Mouse (Mus musculus) granulocyte monocyte progenitor cell, adult 5-6 weeks (primary cell): ENCODE measurements around the gene Ptk6. TPM values are rescaled to one million over a fixed set of nuclear protein-coding genes. Genes with fewer than 3 reads are reported as not detected.
"Not testable (repeated sequence)": the region's sequence is repeated elsewhere in the genome, so short reads cannot be mapped to it uniquely, and the experiment has no call there.

ENCODE experiments used
- ATAC-seq: replicated peaks from 2 replicates; pipeline ENCODE4 v1.8.0; 2016; ENCODE audit warnings: mild to moderate bottlenecking, moderate TSS enrichment, inconsistent platforms; ENCODE audit not compliant: poor library complexity, severe bottlenecking
- total RNA-seq, 2 experiments: library from RNA; stranded (forward) in 1 of 2; stranded (reverse) in 1 of 2; fragments of 200-712, 200-1000 nt in 1 of 2; fragments of >200 nt in 1 of 2; fragmentation: Nextera tagmentation in 1 of 2; gene quantifications; 2 replicates each; pipeline ENCODE4 v1.2.3; 2014 to 2017

The Ptk6 gene
- total RNA-seq, 2 experiments from 2014 or later = not detected

DNA sequence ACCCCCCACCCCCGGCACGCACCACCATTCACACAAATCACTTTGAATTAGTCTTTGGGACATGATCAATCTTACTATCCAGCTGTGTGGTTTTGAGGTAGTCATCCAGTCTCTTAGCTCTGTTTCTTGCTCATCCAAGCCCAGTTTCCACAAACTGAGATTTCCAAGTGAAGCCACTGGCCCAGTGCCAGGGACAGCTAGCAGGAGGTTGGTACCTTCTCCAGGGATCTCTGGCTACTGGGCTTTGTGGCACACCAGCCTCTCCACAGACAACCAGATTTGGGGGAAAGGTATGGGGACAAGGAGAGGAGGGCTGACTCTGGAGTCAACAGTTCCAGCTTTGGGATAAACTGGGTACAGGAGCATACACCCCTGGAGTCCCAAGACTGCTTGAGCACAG is 17.8 kb upstream of the Ptk6 start:
- ATAC-seq = no peak

DNA sequence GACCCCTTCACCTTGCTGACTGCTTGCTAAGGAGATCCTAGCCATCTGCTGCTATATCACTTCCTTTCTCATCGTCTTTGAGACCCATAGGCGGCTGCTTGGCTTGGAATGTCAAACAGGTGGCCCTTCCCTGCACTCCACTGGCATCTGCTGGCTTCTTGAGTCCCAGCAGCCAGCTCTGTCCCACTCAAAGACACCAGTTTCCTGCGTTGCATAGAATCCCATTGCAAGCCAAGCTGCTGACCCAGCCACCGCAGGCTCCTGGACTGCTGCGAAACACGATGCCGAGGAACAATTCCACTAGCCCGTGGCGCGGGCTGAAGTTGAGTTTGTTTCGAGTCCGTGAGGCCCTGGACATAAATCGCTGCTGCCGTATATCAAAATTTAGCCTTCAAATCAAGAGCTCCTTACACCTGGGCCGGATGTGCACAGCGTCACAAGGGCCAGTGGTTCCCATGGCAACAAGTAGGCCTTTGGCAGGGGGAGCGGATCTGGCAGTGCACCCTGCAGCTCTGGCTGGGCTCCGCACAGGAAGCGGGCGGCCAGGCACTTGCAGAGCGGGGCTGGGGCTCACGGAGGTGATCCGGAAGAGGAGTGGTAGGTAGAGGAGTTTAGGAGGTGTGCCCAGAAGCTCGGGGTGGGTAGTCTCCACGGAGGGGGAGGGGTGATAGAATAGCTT is 17.1 kb upstream of the Ptk6 start, which contains the start of gene Fndc11:
Gene Fndc11, plus strand, starts transcription at position 476 of the 679 bp plus-strand sequence.
- peak; percentile 95 for ATAC-seq

- no peak for ATAC-seq
Observed at GRCm38 (mm10) chr2:181218881-181219485, 16.4 kb upstream of the Ptk6 start.

DNA sequence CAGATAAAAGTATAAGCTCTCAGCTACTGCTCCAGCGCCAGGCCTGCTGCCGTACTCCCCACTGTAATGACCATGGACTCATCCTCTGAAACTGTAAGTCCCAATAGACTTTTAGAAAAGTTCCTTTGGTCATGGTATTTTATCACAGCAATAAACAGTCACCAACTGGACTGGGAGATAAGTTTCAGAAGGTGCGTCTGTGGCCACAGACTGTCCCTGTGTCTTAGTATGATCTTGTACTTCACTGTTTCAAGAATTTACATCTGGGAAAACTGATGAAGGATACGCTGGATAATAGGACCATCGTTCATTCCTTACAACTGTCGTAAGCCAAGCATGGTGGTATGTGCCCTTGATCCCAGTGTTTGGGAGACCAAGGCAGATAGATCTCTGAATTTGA is 13.4 kb upstream of the Ptk6 start:
- ATAC-seq = no peak

DNA sequence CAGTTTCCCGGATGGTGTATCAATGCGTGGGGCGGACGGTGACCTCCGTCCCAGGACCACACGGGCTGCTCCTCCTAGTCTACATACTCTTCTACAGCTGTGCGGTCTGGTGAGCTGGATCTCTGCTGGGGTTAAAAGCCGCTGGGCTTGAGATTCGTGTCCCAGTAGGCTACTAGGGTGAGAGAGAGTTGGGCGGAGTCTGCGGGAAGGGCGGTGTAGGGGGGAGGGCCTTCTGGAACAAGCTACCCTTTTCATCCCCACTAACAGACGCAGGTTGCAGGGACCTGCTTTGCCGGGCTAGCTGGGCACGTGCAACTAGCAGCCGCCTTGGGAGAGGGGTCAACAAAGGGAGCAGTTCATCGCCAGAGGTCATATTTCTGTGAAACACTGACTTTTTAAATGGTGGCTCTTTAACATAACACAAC is 10.4 kb upstream of the Ptk6 start, which contains the start of gene Srms:
Gene Srms, minus strand, starts transcription at position 165 of the 425 bp plus-strand sequence.
- ATAC-seq = peak; percentile 87

DNA sequence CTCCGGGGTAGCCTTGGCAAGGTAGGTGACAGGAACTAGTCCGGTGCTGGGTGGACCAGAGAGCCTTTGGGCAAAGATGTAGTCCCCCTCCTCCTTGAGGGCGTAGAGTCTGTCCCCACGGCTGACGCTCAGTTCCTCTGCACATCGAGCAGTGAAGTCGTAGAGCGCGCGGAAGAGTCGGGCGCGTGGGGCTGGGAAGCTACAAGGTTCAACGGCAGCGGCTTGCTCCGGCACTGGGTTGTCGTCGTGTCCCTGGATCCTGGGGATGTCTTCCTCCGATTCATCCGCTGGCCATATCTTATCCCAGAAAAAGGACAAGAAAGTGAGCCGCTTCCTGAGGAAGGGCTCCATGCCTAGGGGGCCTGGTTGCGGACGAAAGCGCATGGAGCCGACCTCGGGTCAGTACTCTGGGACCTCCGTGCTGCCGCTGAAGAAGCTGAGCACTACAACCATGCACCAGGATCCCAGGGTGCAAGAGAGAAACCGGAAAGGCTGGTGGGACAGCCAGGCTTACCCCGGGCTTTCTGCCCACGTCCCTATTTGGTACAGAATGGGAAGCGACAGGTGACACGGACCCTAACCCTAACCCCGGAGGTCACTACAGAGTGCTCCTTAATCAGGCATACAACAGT is 9.9 kb upstream of the Ptk6 start:
- ATAC-seq = peak; percentile 39

- no peak for ATAC-seq
Observed at GRCm38 (mm10) chr2:181206118-181206517, 3.5 kb upstream of the Ptk6 start.

- ATAC-seq = no peak
Observed at GRCm38 (mm10) chr2:181205678-181206077, 3.1 kb upstream of the Ptk6 start.

DNA sequence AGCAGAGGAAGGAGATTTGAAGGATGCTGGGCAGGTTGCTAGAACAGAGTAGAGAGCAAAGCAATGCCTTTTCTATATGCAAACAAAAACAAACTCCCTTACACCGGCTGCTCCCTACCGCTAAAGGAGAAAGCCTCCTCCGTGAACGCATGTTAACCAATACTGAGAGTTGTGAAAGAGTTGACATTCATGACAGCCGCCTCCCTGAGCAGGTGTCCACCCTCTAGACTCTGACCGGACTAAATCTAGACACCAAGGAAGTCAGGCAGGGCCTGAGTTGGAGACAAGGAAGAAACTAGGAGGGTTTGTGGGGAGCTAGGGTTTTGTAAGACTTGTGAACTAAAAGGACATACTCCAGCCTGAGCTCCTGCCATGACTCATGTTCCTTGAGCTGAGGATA is 297 bp upstream of the Ptk6 start:
- ATAC-seq = 0 out of 2 replicates have a peak, but pooled peaks have one; percentile 15

GRCm38 (mm10) chr2:181201606-181202005 is 983 bp downstream of the Ptk6 start:
- no peak for ATAC-seq

DNA sequence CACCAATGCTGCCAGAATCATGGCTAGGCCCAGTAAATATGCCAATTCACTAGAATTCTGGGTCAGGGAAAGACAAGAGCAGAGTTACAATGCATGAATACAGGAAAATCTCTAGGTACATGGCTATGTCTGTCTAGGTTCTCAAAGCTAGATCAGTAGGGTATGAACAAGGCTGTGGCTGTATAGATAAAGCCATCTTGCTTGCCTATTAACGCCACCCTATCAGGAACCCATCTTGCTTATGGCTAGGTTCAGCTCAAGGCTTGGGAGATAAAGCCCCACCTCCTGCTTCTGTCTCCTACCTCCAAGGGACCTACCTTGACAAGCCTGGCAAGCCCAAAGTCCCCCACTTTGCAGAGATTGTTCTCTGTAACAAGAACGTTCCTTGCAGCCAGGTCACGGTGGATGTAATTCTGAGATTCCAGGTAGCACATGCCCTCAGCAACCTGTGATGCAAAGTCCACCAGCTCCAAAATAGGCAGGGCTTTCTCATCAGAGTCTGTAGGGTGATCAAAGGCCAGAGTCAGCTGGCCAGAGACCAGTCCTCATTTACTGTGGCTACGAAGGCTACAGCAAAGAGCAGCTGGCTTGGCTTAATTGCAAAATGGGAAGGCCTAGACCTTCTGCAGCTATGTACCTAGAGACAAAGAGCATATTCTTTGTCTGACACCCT is 5.8 kb downstream of the Ptk6 start:
- ATAC-seq = no peak

DNA sequence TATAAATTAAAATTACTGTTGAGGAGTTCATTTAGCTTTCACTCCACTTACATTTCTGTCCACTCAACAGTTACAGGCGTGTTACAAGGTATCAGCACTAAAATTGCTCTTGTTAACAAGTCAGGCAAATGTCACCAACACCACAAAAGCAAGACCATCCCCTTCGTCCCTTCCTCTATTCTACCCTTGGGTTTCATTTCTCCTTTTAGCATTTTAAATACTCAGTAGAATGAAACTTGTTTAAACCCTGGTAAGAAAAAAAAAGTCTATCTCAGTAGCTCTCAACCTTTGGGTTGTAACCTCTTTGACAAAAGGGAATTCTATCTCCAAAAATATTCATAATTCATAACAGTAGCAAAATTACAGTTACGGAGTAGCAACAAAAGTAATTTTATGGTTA is 9.5 kb downstream of the Ptk6 start:
- ATAC-seq = peak; percentile 83

DNA sequence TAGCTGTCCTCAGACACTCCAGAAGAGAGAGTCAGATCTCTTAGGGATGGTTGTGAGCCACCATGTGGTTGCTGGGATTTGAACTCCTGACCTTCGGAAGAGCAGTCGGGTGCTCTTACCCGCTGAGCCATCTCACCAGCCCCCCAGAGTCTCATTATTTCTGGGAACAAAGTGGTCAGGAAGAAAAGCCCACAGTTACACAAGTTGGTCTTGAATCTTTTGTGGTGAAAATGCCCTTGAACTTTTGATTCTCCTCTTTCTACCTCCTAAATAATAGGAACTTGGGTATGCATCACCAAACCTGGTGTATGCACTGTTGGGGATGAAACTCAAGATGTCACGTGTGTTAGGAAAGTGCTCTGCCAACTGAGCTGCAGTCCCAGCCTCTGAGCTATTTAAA is 10.7 kb downstream of the Ptk6 start:
- ATAC-seq = no peak

- not testable (repeated sequence) for ATAC-seq
Observed at GRCm38 (mm10) chr2:181191385-181191784, 11.2 kb downstream of the Ptk6 start.

DNA sequence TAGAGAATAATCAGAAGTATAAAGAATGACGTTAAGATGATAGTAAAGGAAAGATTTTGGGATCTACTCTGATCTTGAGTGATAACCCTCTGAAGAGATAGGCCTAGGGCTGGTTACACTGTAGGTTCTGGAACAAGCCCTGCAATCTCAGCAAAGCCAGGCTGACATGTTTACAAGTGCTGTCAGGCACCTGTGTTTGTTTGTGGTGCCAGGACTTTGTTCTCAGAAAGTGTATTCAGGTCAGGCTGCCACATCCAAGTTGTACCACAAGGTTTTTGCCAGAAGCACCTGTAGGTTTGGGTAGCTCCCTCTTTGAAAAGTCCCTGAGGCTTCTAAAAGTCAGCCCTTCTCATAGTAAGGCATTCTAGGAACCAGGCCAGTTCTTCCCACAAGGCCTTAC is 13.3 kb downstream of the Ptk6 start:
- no peak for ATAC-seq

- no peak for ATAC-seq
Observed at GRCm38 (mm10) chr2:181188681-181189080, 13.9 kb downstream of the Ptk6 start.

DNA sequence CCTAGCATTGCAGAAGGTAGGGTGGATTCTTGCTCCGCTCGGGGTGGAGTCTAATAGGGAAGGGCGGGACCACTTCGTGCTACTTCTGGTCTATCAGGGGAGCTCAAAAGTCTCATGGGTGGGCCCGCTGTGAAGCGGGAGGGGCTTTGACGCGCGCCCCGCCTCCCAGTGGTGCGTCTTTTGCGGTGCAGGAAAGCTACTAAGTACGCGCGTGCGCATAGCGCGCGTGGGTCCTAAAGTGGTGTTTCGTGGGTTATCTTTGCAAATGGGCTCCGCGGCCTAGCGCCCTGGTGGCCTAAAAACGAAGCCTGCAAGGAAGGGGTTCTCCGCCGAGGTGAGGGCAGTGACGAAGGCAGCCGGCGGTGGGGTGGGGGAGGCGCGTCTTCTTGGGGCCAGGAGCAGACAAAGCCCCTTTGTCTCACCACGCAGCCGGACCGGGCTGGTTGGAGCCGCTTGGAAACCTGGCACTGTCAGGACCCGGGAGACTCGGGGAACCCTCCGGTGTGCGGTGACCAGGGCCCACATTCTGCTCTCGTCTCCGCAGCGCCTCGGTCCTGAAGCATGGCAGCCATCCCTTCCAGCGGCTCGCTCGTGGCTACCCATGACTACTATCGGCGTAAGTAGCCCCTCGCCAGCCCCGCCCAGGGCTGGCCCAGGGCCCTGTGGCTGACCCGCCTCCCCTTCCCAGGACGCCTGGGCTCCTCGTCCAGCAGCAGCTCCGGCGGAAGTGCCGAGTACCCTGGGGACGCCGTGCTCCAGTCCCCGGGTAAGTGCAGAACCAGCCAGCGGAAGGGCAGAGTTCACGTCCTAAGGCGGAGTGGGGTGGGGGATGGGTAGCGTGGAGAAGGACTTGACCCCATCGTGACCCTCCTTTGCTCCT is 15.2 kb downstream of the Ptk6 start, which contains the start of gene Ppdpf:
Gene Ppdpf, plus strand, starts transcription at position 127 of the 880 bp plus-strand sequence.
- ATAC-seq = peak; percentile 86

DNA sequence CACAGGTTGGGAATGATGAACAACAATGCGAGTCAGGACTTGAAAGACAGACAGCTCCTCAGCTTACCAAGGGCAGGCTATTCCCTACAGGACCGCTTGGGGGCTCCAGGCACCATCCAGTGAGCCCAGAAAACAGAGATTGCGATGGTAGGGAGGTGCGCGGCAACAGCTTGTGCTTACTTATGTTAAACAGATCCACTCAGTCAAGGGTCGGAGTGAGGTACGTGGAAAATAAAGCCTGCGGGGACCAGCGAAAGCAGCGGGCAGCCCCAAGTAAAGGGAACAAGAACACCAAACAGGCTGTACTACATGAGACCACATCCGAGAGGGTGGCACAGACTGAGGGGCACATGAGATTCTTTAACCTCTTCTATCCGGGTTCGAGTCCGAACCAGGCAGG is 16.0 kb downstream of the Ptk6 start:
- peak; percentile 75 for ATAC-seq

DNA sequence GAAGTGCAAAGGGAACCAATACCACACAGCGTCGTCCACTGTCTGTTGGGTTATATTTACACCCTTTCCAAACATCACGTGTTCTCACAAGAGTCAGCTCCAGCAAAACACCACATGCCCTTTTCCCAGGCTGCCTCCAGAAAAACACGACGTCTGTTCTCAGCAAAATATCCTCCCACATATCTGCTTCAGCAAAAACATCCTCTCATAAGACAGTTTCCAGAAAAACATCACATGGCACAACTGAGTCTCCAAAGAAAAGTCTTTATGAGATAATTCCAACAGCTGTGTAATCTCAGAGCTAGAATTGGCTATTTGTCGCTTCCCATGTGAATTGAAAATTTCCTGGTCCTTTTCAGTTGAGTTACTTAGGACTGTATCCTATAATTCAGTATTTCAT is 21.7 kb downstream of the Ptk6 start:
- no peak for ATAC-seq

- no peak for ATAC-seq
Observed at GRCm38 (mm10) chr2:181178471-181178870, 24.1 kb downstream of the Ptk6 start.
